Mouse (Mus musculus) common myeloid progenitor, adult 5-6 weeks (primary cell): Measurements from ENCODE around the gene Fgf18. TPM values are rescaled to one million over a fixed set of nuclear protein-coding genes. Genes with fewer than 3 reads are reported as not detected.

Experiments used
- ATAC-seq: replicated peaks from 2 replicates; pipeline ENCODE4 v1.8.0; 2016; ENCODE audit warnings: low read depth, mild to moderate bottlenecking, moderate TSS enrichment, inconsistent platforms; ENCODE audit not compliant: poor library complexity, severe bottlenecking
- total RNA-seq: library from RNA; stranded (forward); fragments of 200-1000, 187-1606 nt; gene quantifications from 2 replicates; pipeline ENCODE4 v1.2.3, GENCODE M21; 2017

The Fgf18 gene
- not detected in 2 replicates for total RNA-seq

GRCm38 (mm10) chr11:33147171-33147571 lies at the start of gene Fgf18:
Gene Fgf18, minus strand, starts transcription at chr11:33147400.
- no peak for ATAC-seq

- no peak for ATAC-seq
These were observed 49.4 kb upstream of the Fgf18 start for GRCm38 (mm10) chr11:33196447-33197132.

- ATAC-seq: no peak
These were observed 48.6 kb upstream of the Fgf18 start for GRCm38 (mm10) chr11:33195531-33196446.

GRCm38 (mm10) chr11:33195061-33195460 lies 47.9 kb upstream of the Fgf18 start:
- no peak for ATAC-seq

GRCm38 (mm10) chr11:33193695-33194094 lies 46.5 kb upstream of the Fgf18 start:
- no peak for ATAC-seq

- ATAC-seq: no peak
These were observed 34.6 kb upstream of the Fgf18 start for GRCm38 (mm10) chr11:33181804-33182203.

GRCm38 (mm10) chr11:33180701-33181116 lies 33.5 kb upstream of the Fgf18 start:
- 0 out of 2 replicates have a peak, but pooled peaks have one; percentile 36 for ATAC-seq

GRCm38 (mm10) chr11:33179802-33180201 lies 32.6 kb upstream of the Fgf18 start:
- no peak for ATAC-seq

- peak; percentile 93 for ATAC-seq
These were observed 29.5 kb upstream of the Fgf18 start for GRCm38 (mm10) chr11:33176525-33177245.

- ATAC-seq: no peak
These were observed 28.6 kb upstream of the Fgf18 start for GRCm38 (mm10) chr11:33175768-33176167.

GRCm38 (mm10) chr11:33170489-33170888 lies 23.3 kb upstream of the Fgf18 start:
- ATAC-seq: peak; percentile 82

- ATAC-seq: peak; percentile 92
These were observed 15.9 kb upstream of the Fgf18 start, which contains the start of gene Npm1 for GRCm38 (mm10) chr11:33162998-33163506. Gene Npm1, minus strand, starts transcription at chr11:33163206.

GRCm38 (mm10) chr11:33162211-33162997 lies 15.2 kb upstream of the Fgf18 start:
- ATAC-seq: peak; percentile 70

GRCm38 (mm10) chr11:33159741-33160140 lies 12.5 kb upstream of the Fgf18 start:
- no peak for ATAC-seq

GRCm38 (mm10) chr11:33157453-33158196 lies 10.4 kb upstream of the Fgf18 start:
- ATAC-seq: no peak

GRCm38 (mm10) chr11:33156436-33157015 lies 9.3 kb upstream of the Fgf18 start:
- no peak for ATAC-seq

- no peak for ATAC-seq
These were observed 7.3 kb upstream of the Fgf18 start for GRCm38 (mm10) chr11:33154459-33154858.

GRCm38 (mm10) chr11:33152997-33153396 lies 5.8 kb upstream of the Fgf18 start:
- no peak for ATAC-seq
